Mouse (Mus musculus): Measurements from ENCODE around the gene AI182371. TPM values are rescaled to one million over a fixed set of nuclear protein-coding genes. Genes with fewer than 3 reads are reported as not detected.

The AI182371 gene
- polyA plus RNA-seq, 1 experiment from 2014 or later, result 9.9 TPM

- no peak overlapping the region for H3K27ac ChIP-seq
- H3K4me2 ChIP-seq, result no peak overlapping the region
- H3K4me3 ChIP-seq (replicated peaks), result no peak overlapping the region
- DNase-seq (no peak), ATAC-seq (ENCODE audit: low read depth) (no peak)
- H3K36me3 ChIP-seq, result no peaks in the 10 kb centered on the region
- no peaks in the 10 kb centered on the region; the same call in 1 of the 2 replicates for H3K4me1 ChIP-seq (replicated peaks)
- no peaks in the 10 kb centered on the region for H3K9me3 ChIP-seq (replicated peaks)
- no peaks in the 10 kb centered on the region for H3K27me3 ChIP-seq
- WGBS (ENCODE audit: insufficient replicate concordance), result 67% methylated on average over 4 of the region's 4 CpGs
- no peak overlapping the region for H3K9ac ChIP-seq
Measured at GRCm38 (mm10) chr2:35070275-35070674, 31.1 kb downstream of the AI182371 start.

GRCm38 (mm10) chr2:35069124-35069523, 32.2 kb downstream of the AI182371 start:
- H3K4me3 ChIP-seq (replicated peaks), result no peak overlapping the region
- H3K4me2 ChIP-seq, result no peak overlapping the region
- H3K36me3 ChIP-seq, result no peaks in the 10 kb centered on the region
- peaks cover 3% of the 10 kb centered on the region; the same call in 1 of the 2 replicates for H3K4me1 ChIP-seq (replicated peaks)
- no peak overlapping the region for H3K9ac ChIP-seq
- peak overlapping the region; percentile 29; the same call in 1 of the 2 replicates for H3K27ac ChIP-seq
- no peaks in the 10 kb centered on the region for H3K27me3 ChIP-seq
- DNase-seq, result no peak
- no peak for ATAC-seq (ENCODE audit: low read depth)
- no peaks in the 10 kb centered on the region for H3K9me3 ChIP-seq (replicated peaks)
- WGBS (ENCODE audit: insufficient replicate concordance), result 75% methylated on average over 1 of the region's 1 CpGs

GRCm38 (mm10) chr2:35067117-35067516, 34.2 kb downstream of the AI182371 start:
- no peak for ATAC-seq (ENCODE audit: low read depth)
- Histone ChIP-seq H3K9me3 (replicated peaks) (no peaks in the 10 kb centered on the region), H3K4me1 (replicated peaks) (peaks cover 5% of the 10 kb centered on the region; the same call in 1 of the 2 replicates), H3K27ac (no peak overlapping the region), H3K4me2 (no peak overlapping the region), H3K36me3 (no peaks in the 10 kb centered on the region), H3K27me3 (no peaks in the 10 kb centered on the region), H3K4me3 (replicated peaks) (no peak overlapping the region), H3K9ac (no peak overlapping the region)
- WGBS (ENCODE audit: insufficient replicate concordance), result 74% methylated on average over 11 of the region's 11 CpGs
- DNase-seq, result no peak

- H3K4me3 ChIP-seq (replicated peaks), result no peak overlapping the region
- H3K4me2 ChIP-seq, result no peak overlapping the region
- 74% methylated on average over 13 of the region's 13 CpGs for WGBS (ENCODE audit: insufficient replicate concordance)
- no peak for ATAC-seq (ENCODE audit: low read depth)
- H3K27me3 ChIP-seq, result no peaks in the 10 kb centered on the region
- no peak overlapping the region for H3K9ac ChIP-seq
- peaks cover 5% of the 10 kb centered on the region; the same call in 1 of the 2 replicates for H3K4me1 ChIP-seq (replicated peaks)
- H3K9me3 ChIP-seq (replicated peaks), result no peaks in the 10 kb centered on the region
- no peak for DNase-seq
- no peaks in the 10 kb centered on the region for H3K36me3 ChIP-seq
- H3K27ac ChIP-seq, result no peak overlapping the region
Measured at GRCm38 (mm10) chr2:35066525-35067082, 34.7 kb downstream of the AI182371 start.

- H3K27ac ChIP-seq, result peak overlapping the region; percentile 58
- ATAC-seq (ENCODE audit: low read depth) (no peak; the same call in 1 of the 2 replicates), DNase-seq (no peak)
- WGBS (ENCODE audit: insufficient replicate concordance), result 56% methylated on average over 6 of the region's 6 CpGs
- 0 out of 2 replicates have a peak, but pooled peaks cover 5% of the 10 kb centered on the region for H3K4me1 ChIP-seq (replicated peaks)
- H3K4me3 ChIP-seq (replicated peaks), result no peak overlapping the region
- no peaks in the 10 kb centered on the region for H3K9me3 ChIP-seq (replicated peaks)
- no peaks in the 10 kb centered on the region for H3K36me3 ChIP-seq
- H3K4me2 ChIP-seq, result no peak overlapping the region
- H3K27me3 ChIP-seq, result no peaks in the 10 kb centered on the region
- no peak overlapping the region for H3K9ac ChIP-seq
Measured at GRCm38 (mm10) chr2:35063333-35064030, 37.9 kb downstream of the AI182371 start.

GRCm38 (mm10) chr2:35061338-35061737, 40.0 kb downstream of the AI182371 start, which contains the start of gene Hc:
Gene Hc, minus strand, starts transcription at chr2:35061438.
- Histone ChIP-seq H3K9me3 (replicated peaks) (no peaks in the 10 kb centered on the region), H3K4me1 (replicated peaks) (0 out of 2 replicates have a peak, but pooled peaks cover 5% of the 10 kb centered on the region), H3K27me3 (no peaks in the 10 kb centered on the region), H3K9ac (peak within 1 kb of the TSS; percentile 29; the same call in 1 of the 2 replicates), H3K27ac (peak within 1 kb of the TSS; percentile 47), H3K36me3 (no peaks in the 10 kb centered on the region), H3K4me2 (peak within 1 kb of the TSS; percentile 35), H3K4me3 (replicated peaks) (peak within 1 kb of the TSS; percentile 28)
- ATAC-seq (ENCODE audit: low read depth), result no peak
- WGBS (ENCODE audit: insufficient replicate concordance), result 53% methylated on average over 5 of the region's 5 CpGs
- DNase-seq, result no peak

- H3K27me3 ChIP-seq, result no peaks in the 10 kb centered on the region
- DNase-seq (no peak), ATAC-seq (ENCODE audit: low read depth) (no peak)
- peak overlapping the region; percentile 29; the same call in 1 of the 2 replicates for H3K9ac ChIP-seq
- peak overlapping the region; percentile 47 for H3K27ac ChIP-seq
- peak overlapping the region; percentile 17 for H3K4me2 ChIP-seq
- no peaks in the 10 kb centered on the region for H3K36me3 ChIP-seq
- peak overlapping the region; percentile 28 for H3K4me3 ChIP-seq (replicated peaks)
- 42% methylated on average over 6 of the region's 6 CpGs for WGBS (ENCODE audit: insufficient replicate concordance)
- H3K9me3 ChIP-seq (replicated peaks), result no peaks in the 10 kb centered on the region
- 0 out of 2 replicates have a peak, but pooled peaks cover 5% of the 10 kb centered on the region for H3K4me1 ChIP-seq (replicated peaks)
Measured at GRCm38 (mm10) chr2:35060897-35061296, 40.4 kb downstream of the AI182371 start.

- Histone ChIP-seq H3K4me1 (replicated peaks) (0 out of 2 replicates have a peak, but pooled peaks cover 5% of the 10 kb centered on the region), H3K36me3 (no peaks in the 10 kb centered on the region), H3K4me2 (peak overlapping the region; percentile 35), H3K9me3 (replicated peaks) (no peaks in the 10 kb centered on the region), H3K4me3 (replicated peaks) (0 out of 2 replicates have a peak overlapping the region, but pooled peaks have one; percentile 17), H3K9ac (no peak overlapping the region), H3K27me3 (no peaks in the 10 kb centered on the region), H3K27ac (no peak overlapping the region)
- DNase-seq, result no peak
- no peak for ATAC-seq (ENCODE audit: low read depth)
- 65% methylated on average over 5 of the region's 5 CpGs for WGBS (ENCODE audit: insufficient replicate concordance)
Measured at GRCm38 (mm10) chr2:35060256-35060655, 41.1 kb downstream of the AI182371 start.

- 39% methylated on average over 2 of the region's 2 CpGs for WGBS (ENCODE audit: insufficient replicate concordance)
- Histone ChIP-seq H3K4me3 (replicated peaks) (no peak overlapping the region), H3K36me3 (no peaks in the 10 kb centered on the region), H3K4me2 (no peak overlapping the region), H3K27ac (no peak overlapping the region), H3K9me3 (replicated peaks) (no peaks in the 10 kb centered on the region), H3K27me3 (no peaks in the 10 kb centered on the region), H3K9ac (no peak overlapping the region), H3K4me1 (replicated peaks) (no peaks in the 10 kb centered on the region)
- DNase-seq, result no peak
- no peak for ATAC-seq (ENCODE audit: low read depth)
Measured at GRCm38 (mm10) chr2:35058325-35058724, 43.0 kb downstream of the AI182371 start.

- Histone ChIP-seq H3K27ac (no peak overlapping the region), H3K4me3 (replicated peaks) (no peak overlapping the region), H3K27me3 (no peaks in the 10 kb centered on the region), H3K9me3 (replicated peaks) (no peaks in the 10 kb centered on the region), H3K9ac (no peak overlapping the region), H3K36me3 (no peaks in the 10 kb centered on the region), H3K4me2 (no peak overlapping the region), H3K4me1 (replicated peaks) (no peaks in the 10 kb centered on the region)
- DNase-seq (no peak), ATAC-seq (ENCODE audit: low read depth) (no peak)
- WGBS (ENCODE audit: insufficient replicate concordance), result 73% methylated on average over 11 of the region's 11 CpGs
Measured at GRCm38 (mm10) chr2:35057243-35057642, 44.1 kb downstream of the AI182371 start.

- H3K9me3 ChIP-seq (replicated peaks), result no peaks in the 10 kb centered on the region
- peak; percentile 13 for DNase-seq
- H3K4me1 ChIP-seq (replicated peaks), result no peaks in the 10 kb centered on the region
- no peaks in the 10 kb centered on the region for H3K36me3 ChIP-seq
- WGBS (ENCODE audit: insufficient replicate concordance), result 29% methylated on average over 5 of the region's 5 CpGs
- no peak for ATAC-seq (ENCODE audit: low read depth)
- no peak overlapping the region for H3K27ac ChIP-seq
- H3K4me3 ChIP-seq (replicated peaks), result no peak overlapping the region
- no peak overlapping the region for H3K4me2 ChIP-seq
- no peak overlapping the region for H3K9ac ChIP-seq
- H3K27me3 ChIP-seq, result no peaks in the 10 kb centered on the region
Measured at GRCm38 (mm10) chr2:35048851-35049250, 52.5 kb downstream of the AI182371 start.

All from liver, embryonic 13.5 days (tissue).